Mouse (Mus musculus): ENCODE results near the gene Sos2. TPM values are rescaled to one million over a fixed set of nuclear protein-coding genes. Genes with fewer than 3 reads are reported as not detected.

The Sos2 gene
- polyA plus RNA-seq, 1 experiment, result 6.0 TPM

DNA sequence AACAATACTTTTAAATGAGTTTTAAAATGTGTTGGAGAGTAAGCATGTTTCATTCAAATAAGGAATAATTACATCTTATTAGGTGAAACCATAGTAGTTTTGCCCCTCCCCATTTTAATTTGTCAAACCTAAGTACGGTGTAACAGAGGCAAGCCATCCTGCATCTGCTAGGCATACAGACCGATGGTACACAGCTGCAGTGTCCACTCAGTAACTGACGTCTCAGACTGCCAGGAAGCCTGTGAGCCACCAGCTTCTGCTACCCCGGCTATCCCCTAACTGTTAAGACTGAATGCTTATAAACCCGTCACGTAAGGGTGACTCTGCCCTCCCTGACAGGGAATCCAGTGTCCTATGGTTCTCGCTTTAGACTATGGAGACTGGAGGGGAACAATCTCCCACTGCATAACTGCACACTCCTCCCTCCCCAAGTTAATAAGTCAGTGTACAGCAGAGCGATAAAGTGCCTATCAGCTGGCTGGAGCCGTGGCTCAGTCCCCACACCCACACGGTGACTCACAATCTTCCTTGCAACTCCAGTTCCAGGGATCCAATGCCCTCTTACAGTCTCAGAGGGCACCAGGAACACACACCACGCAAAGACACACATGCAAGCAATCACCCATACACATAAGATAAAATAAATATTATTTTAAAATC lies 23.3 kb upstream of the Sos2 start:
- Histone ChIP-seq H3ac (ENCODE audit: control insufficient read depth, insufficient read length) (no peak overlapping the region), H3K4me3 (no peak overlapping the region), H3K4me2 (ENCODE audit: low read depth) (no peak overlapping the region), H3K79me2 (ENCODE audit: control insufficient read depth, insufficient read depth) (no peaks in the 10 kb centered on the region), H3K27me3 (ENCODE audit: control insufficient read depth, insufficient read depth, insufficient read length) (no peaks in the 10 kb centered on the region), H3K36me3 (ENCODE audit: control insufficient read depth, insufficient read depth) (no peaks in the 10 kb centered on the region)
- TF ChIP-seq MYOD1 (IDR thresholded peaks at IDR 0.05; ENCODE audit: control insufficient read depth in 1 of 3, insufficient read length in 2 of 3, low read depth in 2 of 3) (no peak), TCF3 (IDR thresholded peaks at IDR 0.05; ENCODE audit: insufficient read length, low read depth) (no peak), POLR2AphosphoS2 (IDR thresholded peaks at IDR 0.05; ENCODE audit: insufficient read length, low read depth) (no peak), POLR2A (IDR thresholded peaks at IDR 0.05; ENCODE audit: insufficient read length, low read depth) (no peak), TCF12 (IDR thresholded peaks at IDR 0.05; ENCODE audit: insufficient read depth, poor library complexity, severe bottlenecking) (no peak), SRF (IDR thresholded peaks at IDR 0.05; ENCODE audit: control insufficient read depth, insufficient read length, low read depth) (no peak), MYOG (IDR thresholded peaks at IDR 0.05; ENCODE audit: control insufficient read depth in 1 of 3, insufficient read depth in 1 of 3, insufficient read length in 2 of 3, low read depth in 2 of 3) (no peak), MAX (IDR thresholded peaks at IDR 0.05; ENCODE audit: low read depth) (no peak), USF1 (IDR thresholded peaks at IDR 0.05; ENCODE audit: low read depth) (no peak), E2F4 (IDR thresholded peaks at IDR 0.05; ENCODE audit: insufficient read depth) (no peak)

DNA sequence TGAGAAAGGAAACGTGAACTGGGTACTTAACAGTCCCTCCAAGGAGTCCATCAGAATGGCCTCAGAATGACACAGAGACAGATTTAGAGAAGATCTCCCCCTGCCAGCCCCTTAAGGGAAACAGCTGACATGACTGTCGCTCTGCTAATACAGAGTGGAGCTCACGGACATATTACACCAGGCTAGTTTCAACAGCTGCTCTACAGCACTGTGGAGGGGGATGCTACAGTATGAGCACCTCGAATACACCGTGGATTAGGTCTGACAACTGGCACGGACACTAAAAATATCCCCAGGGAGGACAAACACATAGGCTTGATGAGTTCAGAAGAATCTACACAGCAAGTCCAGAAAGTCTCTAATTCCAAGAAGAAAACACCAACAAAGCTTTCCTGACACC lies 16.7 kb upstream of the Sos2 start:
- Histone ChIP-seq H3K79me2 (ENCODE audit: control insufficient read depth, insufficient read depth) (no peaks in the 10 kb centered on the region), H3ac (ENCODE audit: control insufficient read depth, insufficient read length) (no peak overlapping the region), H3K4me2 (ENCODE audit: low read depth) (peak overlapping the region; percentile 33), H3K4me3 (no peak overlapping the region), H3K36me3 (ENCODE audit: control insufficient read depth, insufficient read depth) (no peaks in the 10 kb centered on the region), H3K27me3 (ENCODE audit: control insufficient read depth, insufficient read depth, insufficient read length) (no peaks in the 10 kb centered on the region)
- peak; percentile 1 for TF ChIP-seq TCF12 (IDR thresholded peaks at IDR 0.05; ENCODE audit: insufficient read depth, poor library complexity, severe bottlenecking)
- TF ChIP-seq USF1 (IDR thresholded peaks at IDR 0.05; ENCODE audit: low read depth), result no peak
- peak in 2 of 3 experiments; percentile 37 to 73 for TF ChIP-seq MYOD1 (IDR thresholded peaks at IDR 0.05; ENCODE audit: control insufficient read depth in 1 of 3, insufficient read length in 2 of 3, low read depth in 2 of 3)
- peak in 1 of 3 experiments; percentile 60 for TF ChIP-seq MYOG (IDR thresholded peaks at IDR 0.05; ENCODE audit: control insufficient read depth in 1 of 3, insufficient read depth in 1 of 3, insufficient read length in 2 of 3, low read depth in 2 of 3)

DNA sequence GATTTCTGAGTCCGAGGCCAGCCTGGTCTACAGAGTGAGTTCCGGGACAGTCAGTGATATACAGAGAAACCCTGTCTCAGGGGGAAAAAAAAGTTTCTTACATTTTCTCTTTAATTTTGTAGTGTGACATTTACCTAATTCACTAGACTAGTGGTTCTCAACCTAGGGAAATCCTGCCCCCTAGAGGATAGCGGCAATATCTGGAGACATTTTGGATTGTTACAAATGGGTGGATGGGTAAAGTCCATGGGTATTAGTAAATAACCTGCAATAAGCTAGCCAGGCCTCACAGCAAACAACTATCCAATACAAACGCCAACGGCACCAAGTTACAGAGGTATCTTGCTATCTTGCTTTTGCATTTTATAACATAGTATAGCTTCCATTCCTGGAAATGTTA lies 15.1 kb upstream of the Sos2 start:
- Histone ChIP-seq H3K4me2 (ENCODE audit: low read depth) (no peak overlapping the region), H3K27me3 (ENCODE audit: control insufficient read depth, insufficient read depth, insufficient read length) (no peaks in the 10 kb centered on the region), H3ac (ENCODE audit: control insufficient read depth, insufficient read length) (no peak overlapping the region), H3K36me3 (ENCODE audit: control insufficient read depth, insufficient read depth) (no peaks in the 10 kb centered on the region), H3K79me2 (ENCODE audit: control insufficient read depth, insufficient read depth) (no peaks in the 10 kb centered on the region), H3K4me3 (no peak overlapping the region)
- TF ChIP-seq TCF3 (IDR thresholded peaks at IDR 0.05; ENCODE audit: insufficient read length, low read depth), result no peak
- no peak for TF ChIP-seq TCF12 (IDR thresholded peaks at IDR 0.05; ENCODE audit: insufficient read depth, poor library complexity, severe bottlenecking)
- TF ChIP-seq POLR2AphosphoS2 (IDR thresholded peaks at IDR 0.05; ENCODE audit: insufficient read length, low read depth), result no peak
- no peak for TF ChIP-seq SRF (IDR thresholded peaks at IDR 0.05; ENCODE audit: control insufficient read depth, insufficient read length, low read depth)
- no peak for TF ChIP-seq USF1 (IDR thresholded peaks at IDR 0.05; ENCODE audit: low read depth)

DNA sequence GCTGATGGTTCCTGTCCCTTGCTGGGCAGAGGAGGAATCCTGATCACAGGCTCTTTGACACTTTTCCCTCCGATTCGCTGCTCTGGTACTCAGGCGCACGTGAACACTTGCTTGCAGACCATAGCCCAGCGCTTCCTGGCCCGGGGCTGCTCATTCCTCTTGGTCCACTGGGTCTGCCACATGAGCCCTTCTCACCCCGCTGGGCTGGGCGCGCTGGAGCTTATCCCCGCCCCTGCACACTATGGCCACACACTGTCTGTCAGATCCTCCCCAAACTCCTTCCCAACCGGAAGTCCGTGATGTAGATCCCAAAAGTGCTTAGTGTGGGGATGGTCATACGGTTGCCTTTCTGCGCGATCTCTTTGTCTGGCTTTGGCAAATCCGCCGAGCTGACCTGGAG lies 11.8 kb upstream of the Sos2 start:
- TF ChIP-seq USF1 (IDR thresholded peaks at IDR 0.05; ENCODE audit: low read depth) (no peak), MAX (IDR thresholded peaks at IDR 0.05; ENCODE audit: low read depth) (no peak), POLR2A (IDR thresholded peaks at IDR 0.05; ENCODE audit: insufficient read length, low read depth) (no peak), POLR2AphosphoS2 (IDR thresholded peaks at IDR 0.05; ENCODE audit: insufficient read length, low read depth) (no peak), TCF12 (IDR thresholded peaks at IDR 0.05; ENCODE audit: insufficient read depth, poor library complexity, severe bottlenecking) (no peak), CEBPB (IDR thresholded peaks at IDR 0.05; ENCODE audit: insufficient read depth, poor library complexity, severe bottlenecking) (no peak), TCF3 (IDR thresholded peaks at IDR 0.05; ENCODE audit: insufficient read length, low read depth) (no peak), REST (IDR thresholded peaks at IDR 0.05; ENCODE audit: insufficient read depth, insufficient read length) (no peak), MYOD1 (IDR thresholded peaks at IDR 0.05; ENCODE audit: control insufficient read depth in 1 of 3, insufficient read length in 2 of 3, low read depth in 2 of 3) (no peak), E2F4 (IDR thresholded peaks at IDR 0.05; ENCODE audit: insufficient read depth) (no peak), MYOG (IDR thresholded peaks at IDR 0.05; ENCODE audit: control insufficient read depth in 1 of 3, insufficient read depth in 1 of 3, insufficient read length in 2 of 3, low read depth in 2 of 3) (no peak), SRF (IDR thresholded peaks at IDR 0.05; ENCODE audit: control insufficient read depth, insufficient read length, low read depth) (no peak)
- no peak overlapping the region for H3K4me3 ChIP-seq
- no peaks in the 10 kb centered on the region for H3K79me2 ChIP-seq (ENCODE audit: control insufficient read depth, insufficient read depth)
- no peaks in the 10 kb centered on the region for H3K27me3 ChIP-seq (ENCODE audit: control insufficient read depth, insufficient read depth, insufficient read length)
- H3K36me3 ChIP-seq (ENCODE audit: control insufficient read depth, insufficient read depth), result no peaks in the 10 kb centered on the region
- no peak overlapping the region for H3K4me2 ChIP-seq (ENCODE audit: low read depth)
- no peak overlapping the region for H3ac ChIP-seq (ENCODE audit: control insufficient read depth, insufficient read length)

DNA sequence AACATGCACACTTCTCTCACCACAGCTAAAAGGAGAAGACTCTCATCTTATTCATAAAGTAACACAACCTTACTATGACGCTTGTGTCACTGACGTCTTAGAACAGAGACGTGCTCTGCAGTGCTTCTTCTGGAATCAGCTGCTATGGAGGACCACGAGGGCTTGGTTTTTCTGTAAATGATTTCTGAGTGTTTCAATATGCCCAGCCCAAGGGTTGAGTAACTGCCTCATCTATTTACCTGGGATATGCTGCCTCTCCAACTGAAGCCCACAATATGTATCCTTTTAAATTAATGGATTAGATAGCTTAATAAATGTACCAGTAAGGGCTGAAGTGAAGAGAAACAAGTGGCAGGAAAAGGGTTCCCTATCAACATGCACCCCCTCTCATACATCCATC lies 9.1 kb upstream of the Sos2 start:
- H3ac ChIP-seq (ENCODE audit: control insufficient read depth, insufficient read length), result no peak overlapping the region
- no peaks in the 10 kb centered on the region for H3K79me2 ChIP-seq (ENCODE audit: control insufficient read depth, insufficient read depth)
- no peaks in the 10 kb centered on the region for H3K27me3 ChIP-seq (ENCODE audit: control insufficient read depth, insufficient read depth, insufficient read length)
- no peaks in the 10 kb centered on the region for H3K36me3 ChIP-seq (ENCODE audit: control insufficient read depth, insufficient read depth)
- no peak overlapping the region for H3K4me2 ChIP-seq (ENCODE audit: low read depth)
- H3K4me3 ChIP-seq, result no peak overlapping the region
- TF ChIP-seq MAX (IDR thresholded peaks at IDR 0.05; ENCODE audit: low read depth) (no peak), CEBPB (IDR thresholded peaks at IDR 0.05; ENCODE audit: insufficient read depth, poor library complexity, severe bottlenecking) (no peak), TCF3 (IDR thresholded peaks at IDR 0.05; ENCODE audit: insufficient read length, low read depth) (no peak), SRF (IDR thresholded peaks at IDR 0.05; ENCODE audit: control insufficient read depth, insufficient read length, low read depth) (no peak)
